Mouse (Mus musculus) forebrain, embryonic 16.5 days (tissue): ENCODE measurements around the gene Gabrd. TPM values are rescaled to one million over a fixed set of nuclear protein-coding genes. Genes with fewer than 3 reads are reported as not detected.

Experiments used
- polyA plus RNA-seq: library from polyadenylated mRNA; unstranded; fragments of >200 nt; fragmentation: Nextera tagmentation; extraction: Ambion mirVana; gene quantifications from 2 replicates; pipeline ENCODE4 v1.2.1, GENCODE M21; 2015

Gene Gabrd
- polyA plus RNA-seq, 1 experiment from 2014 or later, result 3.2 TPM

Other genes with a start within 250 kb of the Gabrd start
- 15.8 and 16.0 TPM in 2 replicates for gene Ski, start 175.5 kb downstream of the Gabrd start, polyA plus RNA-seq
- 79.4 and 84.0 TPM in 2 replicates for gene Faap20, start 148.3 kb downstream of the Gabrd start, polyA plus RNA-seq
- 68.9 and 86.5 TPM in 2 replicates for gene Prkcz, start 36.8 kb downstream of the Gabrd start, polyA plus RNA-seq
- gene Cfap74, start 11.1 kb upstream of the Gabrd start, polyA plus RNA-seq, result 4.2 and 4.9 TPM in 2 replicates
- gene Tmem52, start 71.0 kb upstream of the Gabrd start, polyA plus RNA-seq, result not detected in 2 replicates
- 1,158 and 1,178 TPM in 2 replicates for gene Gnb1, start 93.2 kb upstream of the Gabrd start, polyA plus RNA-seq
- gene Nadk, start 164.3 kb upstream of the Gabrd start, polyA plus RNA-seq, result 113 and 120 TPM in 2 replicates
- gene Slc35e2, start 203.3 kb upstream of the Gabrd start, polyA plus RNA-seq, result 12.0 and 12.9 TPM in 2 replicates
- gene Cdk11b, start 226.7 kb upstream of the Gabrd start, polyA plus RNA-seq, result 62.4 and 65.2 TPM in 2 replicates
- gene Gm10563, start 247.3 kb upstream of the Gabrd start, polyA plus RNA-seq, result not detected in 2 replicates